Mouse (Mus musculus) liver, embryonic 13.5 days (tissue): ENCODE results near the gene Pitpna. TPM values are rescaled to one million over a fixed set of nuclear protein-coding genes. Genes with fewer than 3 reads are reported as not detected.

Source experiments
- ATAC-seq: fragments of 200-750 bp; cut with Nextera tagmentation; 2 replicates; pipeline ENCODE4 v1.8.0; 2017; ENCODE audit warnings: low read depth, mild to moderate bottlenecking, moderate number of reproducible peaks, moderate library complexity
- DNase-seq: peaks from one replicate; pipeline ENCODE4 v3.0.0; 2022
- H3K27ac ChIP-seq: fragments of 300-500 bp; sonication (generic); 2 replicates; pipeline ENCODE4 v1.5.1; 2015; ENCODE audit warnings: moderate library complexity, mild to moderate bottlenecking, inconsistent platforms
- H3K27me3 ChIP-seq: fragments of 300-500 bp; sonication (generic); 2 replicates; pipeline ENCODE4 v1.6.1; 2015; ENCODE audit warnings: mild to moderate bottlenecking, inconsistent platforms
- H3K36me3 ChIP-seq: fragments of 300-500 bp; sonication (generic); 2 replicates; pipeline ENCODE4 v1.6.1; 2015; ENCODE audit warnings: mild to moderate bottlenecking, inconsistent platforms
- H3K4me1 ChIP-seq: fragments of 300-500 bp; sonication (generic); replicated peaks from 2 replicates; pipeline ENCODE4 v1.6.1; 2015; ENCODE audit warnings: inconsistent platforms
- H3K4me2 ChIP-seq: fragments of 300-500 bp; sonication (generic); 2 replicates; pipeline ENCODE4 v1.6.1; 2015; ENCODE audit warnings: inconsistent platforms, mild to moderate bottlenecking, moderate library complexity
- H3K4me3 ChIP-seq: fragments of 300-500 bp; sonication (generic); replicated peaks from 2 replicates; pipeline ENCODE4 v1.5.1; 2015; ENCODE audit warnings: mild to moderate bottlenecking, inconsistent platforms
- H3K9ac ChIP-seq: fragments of 300-500 bp; sonication (generic); 2 replicates; pipeline ENCODE4 v1.6.1; 2015; ENCODE audit warnings: mild to moderate bottlenecking, inconsistent platforms
- H3K9me3 ChIP-seq: fragments of 300-500 bp; sonication (generic); replicated peaks from 2 replicates; pipeline ENCODE4 v1.6.1; 2016; ENCODE audit warnings: inconsistent platforms
- WGBS: fragments of 180-500 bp; shearing (Covaris S2); methylation state at CpG from one replicate; pipeline ENCODE4 v1.1.7; 2015; ENCODE audit not compliant: insufficient replicate concordance; 5-methylcytosine and 5-hydroxymethylcytosine counted together
- polyA plus RNA-seq: library from polyadenylated mRNA; unstranded; fragments of >200 nt; fragmentation: Nextera tagmentation; extraction: Ambion mirVana; gene quantifications from 2 replicates; pipeline ENCODE4 v1.2.1, GENCODE M21; 2015

Gene Pitpna
- polyA plus RNA-seq, 1 experiment from 2014 or later: 33.2 TPM

DNA sequence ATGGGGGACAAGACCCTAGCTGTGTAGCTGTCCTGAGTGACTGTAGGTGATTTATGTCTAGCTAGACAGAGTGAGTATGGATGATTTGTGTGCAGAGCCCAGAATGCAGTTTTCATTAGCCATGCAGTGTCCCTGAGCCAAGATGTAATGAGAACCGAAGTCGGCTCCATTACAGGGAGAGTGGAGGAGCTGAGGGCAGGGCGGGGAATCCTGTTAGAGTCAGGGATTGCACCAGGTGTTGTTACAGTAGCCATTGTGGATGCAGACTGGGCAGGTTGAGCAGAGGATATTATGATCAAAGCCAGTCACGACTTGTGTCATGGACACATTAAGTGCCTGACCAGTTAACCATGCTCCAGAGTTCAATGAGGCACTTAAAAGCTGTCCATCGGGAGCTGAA, 55.4 kb downstream of the Pitpna start:
- 0 out of 2 replicates have a peak, but pooled peaks cover 7% of the 10 kb centered on the region for H3K4me1 ChIP-seq
- no peak for ATAC-seq
- DNase-seq: no peak
- H3K27me3 ChIP-seq: no peaks in the 10 kb centered on the region
- no peak overlapping the region for H3K4me2 ChIP-seq
- no peaks in the 10 kb centered on the region for H3K9me3 ChIP-seq
- peaks cover 12% of the 10 kb centered on the region; the same call in 1 of the 2 replicates for H3K36me3 ChIP-seq
- H3K4me3 ChIP-seq: no peak overlapping the region
- no peak overlapping the region for H3K27ac ChIP-seq
- no peak overlapping the region for H3K9ac ChIP-seq
- 79% methylated on average over 5 of the region's 5 CpGs for WGBS

DNA sequence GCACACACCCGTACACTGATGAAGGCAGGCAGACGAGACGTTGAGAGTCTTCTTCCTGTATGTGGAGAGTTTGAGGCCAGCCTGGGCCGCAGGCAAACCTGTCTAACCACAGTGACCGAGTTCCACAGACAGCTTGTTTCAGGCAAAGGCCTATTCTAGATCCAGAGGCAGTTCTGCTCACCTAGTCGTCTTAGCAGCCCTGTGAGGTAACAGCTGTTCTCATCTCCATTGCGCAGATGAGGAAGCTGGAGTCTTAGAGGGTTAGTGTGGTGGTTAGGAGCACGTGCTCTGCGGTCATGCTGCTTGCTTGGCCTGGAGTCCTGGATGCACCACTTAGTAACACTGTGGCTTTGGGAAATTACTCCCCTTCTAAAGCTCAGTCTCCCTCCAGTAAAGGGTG, 56.8 kb downstream of the Pitpna start:
- no peak for DNase-seq
- ATAC-seq: no peak

DNA sequence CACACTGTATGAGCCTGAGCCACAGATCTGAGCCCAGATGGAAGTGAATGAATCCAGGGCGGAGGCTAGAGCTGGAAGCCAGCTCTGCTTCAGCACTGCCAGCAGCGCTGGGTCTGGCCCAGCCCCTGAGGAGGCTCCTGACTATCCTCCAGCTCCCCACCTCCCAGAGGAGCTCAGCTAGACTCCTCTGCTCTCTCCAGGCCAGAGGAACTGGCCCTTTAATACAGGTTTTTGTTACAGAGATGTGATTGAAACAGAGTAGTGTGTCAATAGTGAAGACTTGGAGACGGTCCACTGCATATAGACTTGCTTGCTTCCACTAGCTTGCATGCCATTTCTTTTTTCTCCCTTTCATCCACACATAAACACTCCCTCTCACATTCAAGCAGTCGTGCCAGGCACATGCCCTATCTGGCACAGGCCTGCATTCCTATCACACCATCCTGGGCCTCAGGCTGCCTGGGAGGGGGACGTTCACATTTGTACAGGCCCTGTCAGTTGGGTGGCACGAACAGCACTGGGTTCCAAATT, 59.8 kb downstream of the Pitpna start:
- 58% methylated on average over 6 of the region's 6 CpGs for WGBS
- no peak for ATAC-seq
- DNase-seq: no peak
- H3K27me3 ChIP-seq: no peaks in the 10 kb centered on the region
- H3K9me3 ChIP-seq: no peaks in the 10 kb centered on the region
- no peak overlapping the region for H3K4me3 ChIP-seq
- H3K27ac ChIP-seq: peak overlapping the region; percentile 31; the same call in 1 of the 2 replicates
- H3K4me2 ChIP-seq: no peak overlapping the region
- H3K9ac ChIP-seq: no peak overlapping the region
- peaks cover 44% of the 10 kb centered on the region for H3K4me1 ChIP-seq
- peaks cover 9% of the 10 kb centered on the region; the same call in 1 of the 2 replicates for H3K36me3 ChIP-seq

More for the DNA sequence above, 56.8 kb downstream of the Pitpna start:
- Histone ChIP-seq H3K4me2 (no peak overlapping the region), H3K4me3 (no peak overlapping the region), H3K27me3 (no peaks in the 10 kb centered on the region), H3K36me3 (peaks cover 9% of the 10 kb centered on the region; the same call in 1 of the 2 replicates), H3K27ac (no peak overlapping the region), H3K4me1 (peaks cover 21% of the 10 kb centered on the region), H3K9ac (no peak overlapping the region), H3K9me3 (no peaks in the 10 kb centered on the region)
- WGBS: 35% methylated on average over 9 of the region's 9 CpGs

DNA sequence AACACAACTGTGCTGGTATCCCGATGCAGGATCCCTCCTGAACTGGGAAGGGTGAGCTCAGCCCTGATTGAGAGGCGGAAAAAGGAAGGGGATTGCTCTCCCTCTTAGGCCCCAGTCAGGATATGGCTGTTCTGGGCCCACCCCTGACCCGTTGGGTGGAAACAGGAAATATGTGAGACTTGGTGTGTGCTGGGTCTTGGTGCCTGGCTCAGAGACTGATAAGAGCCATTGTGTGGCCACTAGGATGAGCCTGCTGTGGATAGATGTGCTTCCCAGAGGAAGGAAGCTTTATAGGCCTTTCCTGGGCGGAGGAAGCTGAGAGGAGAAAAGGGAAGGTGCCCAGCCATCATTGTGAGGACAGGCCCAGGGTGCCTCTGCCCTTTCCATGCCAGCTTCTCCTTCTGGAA, 61.3 kb downstream of the Pitpna start:
- Histone ChIP-seq H3K4me2 (no peak overlapping the region), H3K27ac (0 out of 2 replicates have a peak overlapping the region, but pooled peaks have one; percentile 30), H3K4me3 (no peak overlapping the region), H3K9me3 (no peaks in the 10 kb centered on the region), H3K4me1 (peaks cover 58% of the 10 kb centered on the region), H3K27me3 (no peaks in the 10 kb centered on the region), H3K9ac (no peak overlapping the region), H3K36me3 (peaks cover 9% of the 10 kb centered on the region; the same call in 1 of the 2 replicates)
- DNase-seq (no peak), ATAC-seq (no peak)
- WGBS: 23% methylated on average over 4 of the region's 4 CpGs

DNA sequence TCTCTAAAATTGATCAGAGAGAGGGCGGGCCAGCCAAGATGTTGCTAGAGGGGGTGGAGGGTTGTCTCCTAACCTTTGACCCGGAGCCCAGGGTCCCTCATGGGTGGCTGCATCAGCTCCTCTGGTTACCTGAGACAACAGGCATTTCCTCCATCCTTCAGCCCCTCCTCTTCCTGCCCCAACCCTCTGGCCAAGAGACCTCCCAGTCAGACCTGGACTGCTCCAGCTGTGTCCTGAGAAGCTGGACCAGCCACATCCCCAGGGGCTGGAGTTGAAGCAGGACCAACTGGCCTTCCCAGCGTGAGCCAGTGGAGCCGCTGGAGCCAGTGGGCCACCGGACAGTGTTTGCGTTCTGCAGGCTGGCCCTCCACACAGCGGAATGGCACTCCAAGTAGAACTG, 62.4 kb downstream of the Pitpna start, which contains the start of gene Myo1c:
Gene Myo1c, plus strand, starts transcription at position 194 of the 400 bp plus-strand sequence.
- WGBS: 67% methylated on average over 7 of the region's 7 CpGs
- Histone ChIP-seq H3K9ac (peak within 1 kb of the TSS; percentile 90), H3K4me2 (peak within 1 kb of the TSS; percentile 98), H3K4me1 (peaks cover 67% of the 10 kb centered on the region), H3K27ac (peak within 1 kb of the TSS; percentile 92), H3K4me3 (peak within 1 kb of the TSS; percentile 81), H3K27me3 (no peaks in the 10 kb centered on the region), H3K36me3 (peaks cover 8% of the 10 kb centered on the region; the same call in 1 of the 2 replicates), H3K9me3 (no peaks in the 10 kb centered on the region)
- DNase-seq (no peak), ATAC-seq (no peak)

DNA sequence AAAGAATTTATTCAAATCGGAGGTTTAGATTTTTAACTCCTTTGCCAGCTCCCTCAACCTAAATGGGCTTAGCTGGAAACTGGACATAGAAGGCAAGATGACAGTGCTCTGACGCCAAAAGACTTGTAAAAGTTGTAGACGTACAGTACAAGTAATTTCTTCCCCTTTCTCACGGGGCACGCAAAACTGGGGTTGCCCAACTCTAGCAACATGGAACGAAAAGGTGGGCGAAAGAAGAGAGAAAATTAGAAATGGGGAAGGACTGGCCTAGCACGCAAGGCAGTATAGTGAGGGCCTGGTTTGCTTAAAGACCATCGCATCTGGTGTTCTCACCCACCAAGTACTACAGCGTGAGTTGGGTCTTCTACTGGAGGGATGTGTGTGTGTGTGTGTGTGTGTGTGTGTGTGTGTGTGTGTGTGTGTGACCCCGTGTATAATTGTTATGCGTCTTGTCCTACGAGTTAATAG, 63.1 kb downstream of the Pitpna start:
- Histone ChIP-seq H3K4me2 (peak overlapping the region; percentile 98), H3K4me1 (peaks cover 73% of the 10 kb centered on the region), H3K27me3 (no peaks in the 10 kb centered on the region), H3K9ac (peak overlapping the region; percentile 90), H3K4me3 (peak overlapping the region; percentile 81), H3K36me3 (peaks cover 5% of the 10 kb centered on the region; the same call in 1 of the 2 replicates), H3K27ac (peak overlapping the region; percentile 92), H3K9me3 (no peaks in the 10 kb centered on the region)
- no peak for DNase-seq
- no peak for ATAC-seq
- WGBS: 26% methylated on average over 13 of the region's 13 CpGs

DNA sequence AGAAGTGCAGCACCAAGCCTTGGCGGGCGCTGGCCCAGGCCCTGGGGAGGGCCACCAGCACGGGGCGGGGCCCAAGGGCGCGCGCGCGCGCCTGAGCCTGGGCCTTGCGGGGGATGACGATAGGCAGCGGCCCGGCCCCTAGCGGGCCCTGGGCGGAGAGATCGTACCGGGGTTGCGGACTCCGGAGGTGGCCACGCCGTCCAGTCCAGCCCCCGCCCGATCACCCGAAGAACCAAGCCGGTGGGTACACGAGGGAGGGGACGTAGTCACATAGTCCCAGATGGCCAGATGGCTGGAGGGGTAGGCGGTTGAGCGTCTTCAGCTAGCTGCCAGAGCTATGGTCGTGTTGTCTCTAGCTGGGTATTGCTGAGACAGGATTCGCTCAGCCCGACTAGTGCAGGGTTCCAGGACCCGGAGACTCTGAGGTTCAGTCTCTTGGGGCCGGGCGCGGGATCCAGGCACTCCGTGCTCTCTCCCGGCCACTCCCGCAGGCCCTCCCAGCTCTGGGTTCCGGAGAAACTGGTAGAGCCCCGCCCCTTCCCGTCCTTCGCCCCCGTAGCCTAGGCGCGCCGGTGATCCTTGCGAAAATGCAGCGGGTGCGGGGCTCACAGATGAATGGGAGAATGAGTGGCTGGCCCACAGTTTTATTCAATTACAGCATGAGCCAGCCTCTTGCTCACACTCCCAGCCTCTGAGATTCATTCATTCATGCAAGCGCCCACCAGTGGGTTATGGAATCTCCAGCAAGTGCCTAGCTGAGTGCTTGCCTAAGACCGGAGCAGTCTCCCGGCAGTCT, 63.7 kb downstream of the Pitpna start:
- H3K27me3 ChIP-seq: no peaks in the 10 kb centered on the region
- ATAC-seq (peak; percentile 81), DNase-seq (peak; percentile 77)
- H3K9me3 ChIP-seq: no peaks in the 10 kb centered on the region
- peak overlapping the region; percentile 98 for H3K4me2 ChIP-seq
- H3K27ac ChIP-seq: peak overlapping the region; percentile 92
- peaks cover 5% of the 10 kb centered on the region; the same call in 1 of the 2 replicates for H3K36me3 ChIP-seq
- H3K4me1 ChIP-seq: peaks cover 79% of the 10 kb centered on the region
- H3K4me3 ChIP-seq: peak overlapping the region; percentile 81
- under 1% methylated on average over 54 of the region's 54 CpGs for WGBS
- H3K9ac ChIP-seq: peak overlapping the region; percentile 90

DNA sequence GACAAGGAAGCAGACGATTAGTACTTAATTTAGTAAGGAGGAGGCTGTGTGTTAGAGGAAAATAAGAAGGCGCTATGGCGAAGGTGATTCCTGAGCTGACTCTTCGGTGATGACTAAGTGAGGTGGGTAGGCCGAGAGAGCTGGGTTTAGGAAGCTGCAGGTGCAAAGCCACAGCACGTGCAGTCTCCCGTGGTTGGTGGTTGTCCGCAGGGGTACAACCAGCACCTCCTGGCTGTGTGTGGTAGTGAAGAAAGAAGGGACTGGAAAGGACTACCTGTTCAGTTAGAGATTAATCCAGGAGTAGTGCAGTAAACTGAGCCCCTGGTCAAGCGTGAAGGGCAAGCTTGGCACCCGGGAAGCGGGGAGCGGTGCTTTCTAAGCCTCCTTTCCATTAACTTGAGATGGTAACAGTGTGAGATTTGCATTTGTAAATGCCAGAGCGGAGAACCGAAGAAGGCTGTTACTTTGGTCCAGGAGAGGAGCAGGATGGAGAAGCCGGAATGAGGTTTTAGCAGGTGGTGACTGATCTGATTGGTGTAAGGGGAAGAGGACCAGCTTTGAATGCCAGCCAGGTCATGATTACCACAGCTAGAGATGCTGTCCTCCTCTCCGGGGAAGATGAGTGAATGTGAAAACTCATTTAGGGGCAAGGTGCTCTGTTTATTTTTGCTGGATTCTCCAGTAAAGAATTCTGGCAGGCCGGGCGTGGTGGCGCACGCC, 64.5 kb downstream of the Pitpna start:
- Histone ChIP-seq H3K27me3 (no peaks in the 10 kb centered on the region), H3K4me2 (peak overlapping the region; percentile 98), H3K9ac (peak overlapping the region; percentile 90), H3K9me3 (no peaks in the 10 kb centered on the region), H3K27ac (peak overlapping the region; percentile 92), H3K36me3 (peaks cover 4% of the 10 kb centered on the region), H3K4me1 (peaks cover 87% of the 10 kb centered on the region), H3K4me3 (peak overlapping the region; percentile 81)
- 22% methylated on average over 20 of the region's 20 CpGs for WGBS
- no peak for ATAC-seq
- no peak for DNase-seq

DNA sequence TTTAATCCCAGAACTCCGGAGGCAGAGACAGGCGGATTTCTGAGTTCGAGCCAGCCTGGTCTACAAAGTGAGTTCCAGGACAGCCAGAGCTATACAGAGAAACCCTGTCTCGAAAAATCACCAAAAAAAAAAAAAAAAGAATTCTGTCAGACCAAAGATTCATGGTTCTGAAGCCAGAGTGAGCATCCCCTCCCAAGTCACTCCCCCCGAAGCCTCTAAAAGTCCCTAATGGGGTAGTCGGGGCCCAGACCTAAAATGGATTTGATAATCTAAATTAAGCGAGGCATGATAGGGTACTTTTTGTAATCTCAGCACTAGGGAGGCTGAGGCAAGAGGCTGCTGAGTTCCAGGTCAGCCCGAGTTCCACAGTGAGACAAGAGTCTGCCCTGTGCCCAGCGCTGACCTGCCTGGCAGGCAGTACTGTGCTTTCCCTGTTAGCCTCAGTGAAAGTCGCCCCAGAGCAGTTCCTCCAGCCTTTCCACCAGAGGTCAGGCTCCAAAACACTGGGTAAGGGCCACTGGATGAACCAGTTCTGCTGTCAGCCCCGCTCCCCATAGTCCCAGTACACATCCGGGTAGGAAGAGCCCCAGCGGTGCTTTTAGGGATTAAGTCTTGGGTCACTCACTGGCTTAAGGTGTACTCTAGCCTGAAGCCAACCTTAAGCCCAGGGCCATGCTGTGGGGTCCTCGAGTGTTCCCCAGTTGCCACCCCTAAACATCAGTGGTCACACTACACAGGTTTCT, 65.2 kb downstream of the Pitpna start:
- WGBS: 23% methylated on average over 14 of the region's 14 CpGs
- peaks cover 11% of the 10 kb centered on the region for H3K36me3 ChIP-seq
- peak overlapping the region; percentile 81 for H3K4me3 ChIP-seq
- peaks cover 85% of the 10 kb centered on the region for H3K4me1 ChIP-seq
- H3K27ac ChIP-seq: peak overlapping the region; percentile 95
- H3K9ac ChIP-seq: peak overlapping the region; percentile 90
- H3K9me3 ChIP-seq: no peaks in the 10 kb centered on the region
- H3K27me3 ChIP-seq: no peaks in the 10 kb centered on the region
- peak overlapping the region; percentile 98 for H3K4me2 ChIP-seq
- no peak for ATAC-seq
- no peak for DNase-seq

DNA sequence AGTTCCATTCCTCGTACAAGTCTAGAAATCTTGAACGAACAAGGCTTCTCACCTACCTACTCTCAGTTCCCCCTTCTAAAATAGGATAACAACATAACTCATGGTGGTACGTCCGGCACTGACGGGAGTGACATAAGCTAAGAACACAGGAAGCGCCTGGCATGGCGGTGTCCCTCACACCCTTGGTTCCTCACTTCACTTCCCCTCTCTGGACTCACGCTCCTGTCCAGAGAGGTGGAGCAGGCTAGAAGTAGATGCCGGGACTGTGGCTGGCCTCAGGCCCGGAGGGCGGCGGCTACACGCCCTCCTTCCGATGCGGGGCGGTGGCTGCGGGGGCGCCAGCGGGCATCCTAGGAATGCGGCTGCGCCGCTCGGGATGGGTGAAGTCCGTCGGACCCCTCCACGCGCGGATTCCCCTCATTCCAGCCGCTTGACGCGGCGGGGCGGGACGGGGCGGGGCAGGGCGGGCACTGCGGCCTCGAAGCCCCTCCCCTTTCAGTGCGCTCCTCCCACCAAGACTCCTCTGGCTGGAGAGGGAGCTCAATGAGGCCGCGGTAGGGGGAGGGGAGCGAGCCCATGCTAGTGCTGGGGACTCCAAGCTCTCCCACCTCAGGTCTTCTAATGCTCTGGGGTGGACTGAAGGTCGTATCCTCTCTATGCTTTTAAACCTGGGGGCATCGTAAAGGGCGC, 66.0 kb downstream of the Pitpna start:
- peak; percentile 79 for DNase-seq
- Histone ChIP-seq H3K4me1 (peaks cover 77% of the 10 kb centered on the region), H3K4me2 (peak overlapping the region; percentile 98), H3K27ac (peak overlapping the region; percentile 95), H3K36me3 (peaks cover 19% of the 10 kb centered on the region), H3K9ac (peak overlapping the region; percentile 84), H3K27me3 (no peaks in the 10 kb centered on the region), H3K9me3 (no peaks in the 10 kb centered on the region), H3K4me3 (peak overlapping the region; percentile 81)
- peak; percentile 60 for ATAC-seq
- WGBS: under 1% methylated on average over 44 of the region's 45 CpGs
